Mouse (Mus musculus): Measurements from ENCODE around the gene Rwdd4a. TPM values are rescaled to one million over a fixed set of nuclear protein-coding genes. Genes with fewer than 3 reads are reported as not detected.

Rwdd4a gene
- total and polyA plus RNA-seq, 2 experiments = 9.6 to 12.3 TPM

- no peak overlapping the region for H3K4me3 ChIP-seq (ENCODE audit: insufficient read depth, low read depth, low read length)
- H3K27me3 ChIP-seq (ENCODE audit: control insufficient read depth, insufficient read depth, low read length) = no peaks in the 10 kb centered on the region
- H3K27ac ChIP-seq (replicated peaks; ENCODE audit: insufficient read depth, low read depth, low read length) = no peak overlapping the region
- DNase-seq (ENCODE audit: extremely low read depth, low read depth, low spot score) = no peak
- H3K36me3 ChIP-seq (ENCODE audit: control insufficient read depth, insufficient read depth, low read length) = peaks cover 18% of the 10 kb centered on the region
- H3K9ac ChIP-seq (ENCODE audit: low read depth, low read length) = no peak overlapping the region
- TF ChIP-seq POLR2A (IDR thresholded peaks at IDR 0.05; ENCODE audit: extremely low read depth, insufficient read depth, low read length) (no peak), CTCF (IDR thresholded peaks at IDR 0.05; ENCODE audit: low read depth, low read length) (no peak)
- peaks cover 5% of the 10 kb centered on the region; the same call in 1 of the 2 replicates for H3K79me2 ChIP-seq (ENCODE audit: control insufficient read depth, insufficient read depth, low read length)
- 93% methylated on average over 4 of the region's 4 CpGs for WGBS
- peaks cover 4% of the 10 kb centered on the region; the same call in 1 of the 2 replicates for H3K4me1 ChIP-seq (ENCODE audit: control insufficient read depth, insufficient read depth, low read length)
Observed at GRCm38 (mm10) chr8:47538323-47538722, 4.9 kb downstream of the Rwdd4a start.

- H3K36me3 ChIP-seq (ENCODE audit: control insufficient read depth, insufficient read depth, low read length) = peaks cover 44% of the 10 kb centered on the region
- no peak for DNase-seq (ENCODE audit: extremely low read depth, low read depth, low spot score)
- H3K4me1 ChIP-seq (ENCODE audit: control insufficient read depth, insufficient read depth, low read length) = no peaks in the 10 kb centered on the region
- WGBS = 96% methylated on average over 16 of the region's 16 CpGs
- no peaks in the 10 kb centered on the region for H3K27me3 ChIP-seq (ENCODE audit: control insufficient read depth, insufficient read depth, low read length)
- H3K4me3 ChIP-seq (ENCODE audit: insufficient read depth, low read depth, low read length) = no peak overlapping the region
- no peak overlapping the region for H3K9ac ChIP-seq (ENCODE audit: low read depth, low read length)
- H3K27ac ChIP-seq (replicated peaks; ENCODE audit: insufficient read depth, low read depth, low read length) = no peak overlapping the region
- H3K79me2 ChIP-seq (ENCODE audit: control insufficient read depth, insufficient read depth, low read length) = no peaks in the 10 kb centered on the region
- TF ChIP-seq CTCF (IDR thresholded peaks at IDR 0.05; ENCODE audit: low read depth, low read length) (no peak), POLR2A (IDR thresholded peaks at IDR 0.05; ENCODE audit: extremely low read depth, insufficient read depth, low read length) (no peak)
Observed at GRCm38 (mm10) chr8:47542746-47543145, 9.3 kb downstream of the Rwdd4a start.

- H3K36me3 ChIP-seq (ENCODE audit: control insufficient read depth, insufficient read depth, low read length) = peaks cover 48% of the 10 kb centered on the region
- whole genome bisulfite sequencing = 94% methylated on average over 5 of the region's 5 CpGs
- H3K4me3 ChIP-seq (ENCODE audit: insufficient read depth, low read depth, low read length) = no peak overlapping the region
- no peaks in the 10 kb centered on the region for H3K79me2 ChIP-seq (ENCODE audit: control insufficient read depth, insufficient read depth, low read length)
- no peak for TF ChIP-seq POLR2A (IDR thresholded peaks at IDR 0.05; ENCODE audit: extremely low read depth, insufficient read depth, low read length)
- TF ChIP-seq CTCF (IDR thresholded peaks at IDR 0.05; ENCODE audit: low read depth, low read length) = no peak
- DNase-seq (ENCODE audit: extremely low read depth, low read depth, low spot score) = no peak
- H3K4me1 ChIP-seq (ENCODE audit: control insufficient read depth, insufficient read depth, low read length) = no peaks in the 10 kb centered on the region
- no peak overlapping the region for H3K27ac ChIP-seq (replicated peaks; ENCODE audit: insufficient read depth, low read depth, low read length)
- H3K9ac ChIP-seq (ENCODE audit: low read depth, low read length) = no peak overlapping the region
- no peaks in the 10 kb centered on the region for H3K27me3 ChIP-seq (ENCODE audit: control insufficient read depth, insufficient read depth, low read length)
Observed at GRCm38 (mm10) chr8:47544094-47544493, 10.6 kb downstream of the Rwdd4a start.

GRCm38 (mm10) chr8:47547102-47547501 is 13.6 kb downstream of the Rwdd4a start:
- no peak for DNase-seq (ENCODE audit: extremely low read depth, low read depth, low spot score)
- Histone ChIP-seq H3K4me3 (ENCODE audit: insufficient read depth, low read depth, low read length) (no peak overlapping the region), H3K27ac (replicated peaks; ENCODE audit: insufficient read depth, low read depth, low read length) (no peak overlapping the region), H3K36me3 (ENCODE audit: control insufficient read depth, insufficient read depth, low read length) (peaks cover 59% of the 10 kb centered on the region), H3K4me1 (ENCODE audit: control insufficient read depth, insufficient read depth, low read length) (no peaks in the 10 kb centered on the region), H3K27me3 (ENCODE audit: control insufficient read depth, insufficient read depth, low read length) (no peaks in the 10 kb centered on the region), H3K9ac (ENCODE audit: low read depth, low read length) (no peak overlapping the region), H3K79me2 (ENCODE audit: control insufficient read depth, insufficient read depth, low read length) (no peaks in the 10 kb centered on the region)
- 98% methylated on average over 10 of the region's 10 CpGs for WGBS
- no peak for TF ChIP-seq POLR2A (IDR thresholded peaks at IDR 0.05; ENCODE audit: extremely low read depth, insufficient read depth, low read length)
- no peak for TF ChIP-seq CTCF (IDR thresholded peaks at IDR 0.05; ENCODE audit: low read depth, low read length)

- WGBS = 86% methylated on average over 6 of the region's 6 CpGs
- DNase-seq (ENCODE audit: extremely low read depth, low read depth, low spot score) = peak; percentile 36
Observed at GRCm38 (mm10) chr8:47553613-47554012, 20.1 kb downstream of the Rwdd4a start.

DNA sequence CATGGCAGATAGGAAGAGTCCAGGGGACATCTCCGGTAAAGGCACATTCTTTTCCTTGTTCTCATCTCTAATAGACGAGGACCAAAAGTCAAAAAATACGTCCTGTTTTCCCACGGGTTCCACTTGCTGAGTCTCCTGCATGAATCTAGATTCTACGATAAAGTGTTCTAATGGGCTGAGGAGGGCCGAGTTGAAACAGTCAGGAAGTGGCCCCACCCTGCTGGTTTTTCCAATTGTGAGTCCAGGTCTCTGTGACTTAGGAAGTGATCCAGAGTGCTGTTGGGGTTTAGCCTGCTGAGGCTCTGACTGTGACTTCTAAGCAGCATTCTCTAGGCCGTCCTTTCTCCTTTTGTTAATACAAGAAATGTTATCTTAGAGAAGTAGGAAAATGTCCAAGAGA is 23.0 kb downstream of the Rwdd4a start:
- H3K4me1 ChIP-seq (ENCODE audit: control insufficient read depth, insufficient read depth, low read length) = peaks cover 2% of the 10 kb centered on the region; the same call in 1 of the 2 replicates
- no peak overlapping the region for H3K9ac ChIP-seq (ENCODE audit: low read depth, low read length)
- peaks cover 2% of the 10 kb centered on the region; the same call in 1 of the 2 replicates for H3K36me3 ChIP-seq (ENCODE audit: control insufficient read depth, insufficient read depth, low read length)
- no peak for TF ChIP-seq CTCF (IDR thresholded peaks at IDR 0.05; ENCODE audit: low read depth, low read length)
- no peak for TF ChIP-seq POLR2A (IDR thresholded peaks at IDR 0.05; ENCODE audit: extremely low read depth, insufficient read depth, low read length)
- no peak overlapping the region for H3K27ac ChIP-seq (replicated peaks; ENCODE audit: insufficient read depth, low read depth, low read length)
- WGBS = 80% methylated on average over 7 of the region's 7 CpGs
- no peaks in the 10 kb centered on the region for H3K79me2 ChIP-seq (ENCODE audit: control insufficient read depth, insufficient read depth, low read length)
- DNase-seq (ENCODE audit: extremely low read depth, low read depth, low spot score) = no peak
- H3K27me3 ChIP-seq (ENCODE audit: control insufficient read depth, insufficient read depth, low read length) = no peaks in the 10 kb centered on the region
- H3K4me3 ChIP-seq (ENCODE audit: insufficient read depth, low read depth, low read length) = no peak overlapping the region

More at GRCm38 (mm10) chr8:47553613-47554012, 20.1 kb downstream of the Rwdd4a start:
- peaks cover 20% of the 10 kb centered on the region for H3K36me3 ChIP-seq (ENCODE audit: control insufficient read depth, insufficient read depth, low read length)
- H3K79me2 ChIP-seq (ENCODE audit: control insufficient read depth, insufficient read depth, low read length) = no peaks in the 10 kb centered on the region
- no peaks in the 10 kb centered on the region for H3K27me3 ChIP-seq (ENCODE audit: control insufficient read depth, insufficient read depth, low read length)
- no peak for TF ChIP-seq POLR2A (IDR thresholded peaks at IDR 0.05; ENCODE audit: extremely low read depth, insufficient read depth, low read length)
- peak; percentile 17; the same call in 1 of the 2 replicates for TF ChIP-seq CTCF (IDR thresholded peaks at IDR 0.05; ENCODE audit: low read depth, low read length)
- no peak overlapping the region for H3K4me3 ChIP-seq (ENCODE audit: insufficient read depth, low read depth, low read length)
- no peak overlapping the region for H3K9ac ChIP-seq (ENCODE audit: low read depth, low read length)
- H3K4me1 ChIP-seq (ENCODE audit: control insufficient read depth, insufficient read depth, low read length) = peaks cover 2% of the 10 kb centered on the region; the same call in 1 of the 2 replicates
- no peak overlapping the region for H3K27ac ChIP-seq (replicated peaks; ENCODE audit: insufficient read depth, low read depth, low read length)
